Mouse (Mus musculus): ENCODE results near the gene Taf1. TPM values are rescaled to one million over a fixed set of nuclear protein-coding genes. Genes with fewer than 3 reads are reported as not detected.
"Not testable (repeated sequence)": the region's sequence is repeated elsewhere in the genome, so short reads cannot be mapped to it uniquely, and the experiment has no call there.

Gene Taf1
- polyA plus RNA-seq (2016; fragmentation: Nextera tagmentation; extraction: Ambion mirVana): 28.2 and 29.6 TPM in 2 replicates

DNA sequence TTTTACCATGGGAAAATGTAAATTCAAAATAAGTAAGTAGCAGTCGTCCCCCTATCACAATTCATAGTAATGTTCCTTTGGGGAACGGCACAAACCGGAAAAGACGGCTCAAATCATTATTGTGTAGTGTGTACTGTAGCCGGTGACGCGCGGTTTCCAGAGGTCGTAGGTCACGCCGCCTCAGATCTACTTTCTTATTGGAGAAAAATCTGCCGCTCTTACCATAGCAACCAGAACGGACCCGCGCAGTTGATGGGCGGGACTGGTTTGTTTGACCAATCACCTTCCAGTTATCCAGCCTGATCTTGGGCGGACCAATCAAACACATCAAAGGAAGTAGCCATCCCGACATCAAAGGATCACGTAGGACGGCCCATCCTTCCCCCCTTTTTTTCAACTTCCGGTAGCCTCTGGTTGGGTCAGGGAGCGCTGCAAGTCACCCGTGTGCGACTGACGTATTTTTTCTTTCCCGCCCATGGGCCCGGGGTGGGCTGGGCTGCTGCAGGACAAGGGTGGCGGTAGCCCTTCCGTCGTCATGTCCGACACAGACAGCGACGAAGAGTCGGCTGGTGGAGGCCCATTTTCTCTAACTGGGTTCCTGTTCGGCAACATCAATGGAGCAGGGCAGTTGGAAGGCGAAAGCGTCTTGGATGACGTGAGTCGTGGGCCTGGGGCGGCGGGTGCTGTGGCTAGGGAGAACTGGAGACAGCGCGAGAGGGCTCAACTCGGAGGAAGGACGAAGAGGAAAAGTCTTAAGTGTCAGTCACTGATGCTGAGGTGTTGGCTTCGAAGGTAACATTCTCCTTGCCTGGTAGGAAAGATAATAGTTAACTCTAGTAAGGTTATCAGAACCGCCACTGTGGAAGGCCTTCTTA is at the start of gene Taf1:
Gene Taf1, plus strand, starts transcription at position 388 of the 875 bp plus-strand sequence.
- H3K36me3 ChIP-seq (replicated peaks): peaks cover 11% of the 10 kb centered on the region; the same call in 1 of the 2 replicates
- WGBS: 27% methylated on average over 47 of the region's 47 CpGs
- H3K4me3 ChIP-seq (replicated peaks): peak within 1 kb of the TSS; percentile 54
- H3K4me2 ChIP-seq: peak within 1 kb of the TSS; percentile 60
- H3K27me3 ChIP-seq: no peaks in the 10 kb centered on the region
- peak within 1 kb of the TSS; percentile 61 for H3K9ac ChIP-seq
- peak within 1 kb of the TSS; percentile 59; the same call in 1 of the 2 replicates for H3K27ac ChIP-seq
- no peaks in the 10 kb centered on the region for H3K9me3 ChIP-seq
- peaks cover 7% of the 10 kb centered on the region for H3K4me1 ChIP-seq
- ATAC-seq (ENCODE audit: low FRiP score): peak; percentile 99

- not testable (repeated sequence) for ATAC-seq (ENCODE audit: low FRiP score); H3K9me3 ChIP-seq; H3K4me3 ChIP-seq (replicated peaks); H3K4me2 ChIP-seq; H3K27me3 ChIP-seq; H3K4me1 ChIP-seq; H3K36me3 ChIP-seq (replicated peaks); H3K27ac ChIP-seq; H3K9ac ChIP-seq
- 28% methylated on average over 10 of the region's 12 CpGs for WGBS
These were observed 45.9 kb upstream of the Taf1 start for GRCm38 (mm10) chrX:101486487-101487152.

DNA sequence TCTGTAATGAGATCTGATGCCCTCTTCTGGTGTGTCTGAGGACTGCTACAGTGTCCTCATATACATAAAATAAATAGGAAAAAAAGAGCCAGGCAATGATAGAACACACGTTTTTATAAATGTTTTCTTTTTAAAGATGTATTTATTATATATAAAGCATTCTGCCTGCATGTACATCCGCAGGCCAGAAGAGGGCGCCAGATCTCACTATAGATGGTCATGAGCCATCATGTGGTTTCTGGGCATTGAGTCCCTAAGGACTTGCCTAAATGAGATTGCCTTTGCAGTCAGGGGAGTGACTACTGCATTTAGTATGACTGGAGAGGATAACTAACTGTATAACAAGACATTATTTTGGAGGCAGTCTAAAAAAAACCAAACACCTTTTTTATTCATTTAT is 27.9 kb upstream of the Taf1 start:
- Histone ChIP-seq H3K27me3 (no peaks in the 10 kb centered on the region), H3K9ac (no peak overlapping the region), H3K4me2 (no peak overlapping the region), H3K4me1 (no peaks in the 10 kb centered on the region), H3K27ac (no peak overlapping the region), H3K4me3 (replicated peaks) (no peak overlapping the region), H3K36me3 (replicated peaks) (no peaks in the 10 kb centered on the region), H3K9me3 (no peaks in the 10 kb centered on the region)
- ATAC-seq (ENCODE audit: low FRiP score): no peak
- WGBS: 15% methylated on average over 3 of the region's 3 CpGs

DNA sequence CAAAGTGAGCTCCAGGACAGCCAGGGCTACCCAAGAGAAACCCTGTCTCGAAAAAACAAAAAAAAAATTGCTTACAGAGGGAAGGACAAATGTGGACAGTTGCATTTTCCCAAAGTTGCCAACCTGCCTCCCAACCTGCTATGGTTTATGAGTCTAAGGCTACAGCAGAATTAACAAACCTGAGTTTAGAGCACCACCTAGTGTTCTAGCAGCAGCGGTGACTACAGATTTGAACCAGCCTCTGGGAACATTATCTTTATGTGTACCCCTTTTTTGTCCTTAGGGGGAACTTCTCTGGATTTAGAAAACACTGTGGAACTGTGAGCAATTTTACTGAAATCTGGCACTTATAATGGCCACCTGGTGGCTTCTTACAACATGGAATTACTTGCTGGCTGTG is 16.8 kb upstream of the Taf1 start:
- no peak overlapping the region for H3K4me3 ChIP-seq (replicated peaks)
- no peaks in the 10 kb centered on the region for H3K4me1 ChIP-seq
- no peak overlapping the region for H3K4me2 ChIP-seq
- H3K36me3 ChIP-seq (replicated peaks): no peaks in the 10 kb centered on the region
- 10% methylated on average over 2 of the region's 2 CpGs for WGBS
- H3K9ac ChIP-seq: no peak overlapping the region
- no peaks in the 10 kb centered on the region for H3K9me3 ChIP-seq
- ATAC-seq (ENCODE audit: low FRiP score): no peak
- H3K27ac ChIP-seq: no peak overlapping the region
- no peaks in the 10 kb centered on the region for H3K27me3 ChIP-seq

- Histone ChIP-seq H3K36me3 (replicated peaks) (no peaks in the 10 kb centered on the region), H3K9me3 (no peaks in the 10 kb centered on the region), H3K27ac (no peak overlapping the region), H3K4me1 (no peaks in the 10 kb centered on the region), H3K4me2 (no peak overlapping the region), H3K9ac (no peak overlapping the region), H3K27me3 (no peaks in the 10 kb centered on the region), H3K4me3 (replicated peaks) (no peak overlapping the region)
- ATAC-seq (ENCODE audit: low FRiP score): no peak
- 87% methylated on average over 4 of the region's 4 CpGs for WGBS
These were observed 14.5 kb upstream of the Taf1 start for GRCm38 (mm10) chrX:101518006-101518405.

DNA sequence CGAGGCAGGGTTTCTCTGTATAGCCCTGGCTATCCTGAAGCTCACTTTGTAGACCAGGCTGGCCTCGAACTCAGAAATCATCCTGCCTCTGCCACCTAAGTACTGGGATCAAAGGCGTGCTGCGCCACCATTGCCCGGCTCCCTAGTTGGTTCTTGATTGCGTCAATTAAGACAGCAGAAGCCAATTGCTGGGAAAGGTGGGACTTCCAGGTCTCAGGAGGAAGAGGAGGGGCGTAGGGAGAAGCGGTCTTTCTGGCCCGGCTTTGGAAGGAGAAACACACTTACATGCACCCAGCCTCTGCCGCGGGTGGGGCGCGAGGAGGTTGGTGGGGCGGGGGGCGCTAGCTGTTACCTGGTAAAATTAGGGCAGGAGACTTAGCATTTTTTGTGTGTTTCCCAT is 10.5 kb upstream of the Taf1 start:
- Histone ChIP-seq H3K9me3 (no peaks in the 10 kb centered on the region), H3K9ac (no peak overlapping the region), H3K4me1 (no peaks in the 10 kb centered on the region), H3K4me3 (replicated peaks) (no peak overlapping the region), H3K36me3 (replicated peaks) (no peaks in the 10 kb centered on the region), H3K4me2 (no peak overlapping the region), H3K27me3 (no peaks in the 10 kb centered on the region), H3K27ac (no peak overlapping the region)
- no peak for ATAC-seq (ENCODE audit: low FRiP score)
- 91% methylated on average over 15 of the region's 15 CpGs for WGBS

GRCm38 (mm10) chrX:101527356-101527755 is 5.2 kb upstream of the Taf1 start:
- Histone ChIP-seq H3K4me1 (no peaks in the 10 kb centered on the region), H3K36me3 (replicated peaks) (no peaks in the 10 kb centered on the region), H3K9me3 (no peaks in the 10 kb centered on the region), H3K4me3 (replicated peaks) (no peak overlapping the region), H3K27me3 (no peaks in the 10 kb centered on the region), H3K27ac (no peak overlapping the region), H3K9ac (no peak overlapping the region), H3K4me2 (no peak overlapping the region)
- WGBS: 54% methylated on average over 9 of the region's 9 CpGs
- ATAC-seq (ENCODE audit: low FRiP score): no peak

DNA sequence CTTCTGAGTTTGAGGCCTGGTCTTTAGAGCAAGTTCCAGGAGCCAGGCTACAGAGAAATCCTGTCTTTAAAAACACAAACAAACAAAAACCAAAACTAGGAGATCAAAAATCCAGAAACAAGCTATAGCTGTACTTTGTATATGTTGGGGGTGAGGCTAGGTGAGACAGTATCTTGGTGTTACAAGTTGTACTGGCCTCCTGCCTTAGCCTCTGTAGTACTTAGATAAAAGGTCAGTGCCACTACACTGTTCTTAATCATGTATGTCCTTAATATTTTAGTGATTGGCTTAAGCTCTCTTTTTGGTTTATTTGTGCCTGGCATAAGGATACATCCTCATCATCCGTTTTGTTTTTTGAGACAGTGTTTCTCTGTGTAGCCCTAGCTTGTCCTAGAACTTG is 52.9 kb downstream of the Taf1 start:
- H3K9ac ChIP-seq: no peak overlapping the region
- no peaks in the 10 kb centered on the region for H3K27me3 ChIP-seq
- no peak overlapping the region for H3K27ac ChIP-seq
- H3K4me1 ChIP-seq: no peaks in the 10 kb centered on the region
- WGBS: 91% methylated on average over 1 of the region's 1 CpGs
- ATAC-seq (ENCODE audit: low FRiP score): no peak
- H3K4me2 ChIP-seq: no peak overlapping the region
- no peaks in the 10 kb centered on the region for H3K9me3 ChIP-seq
- no peak overlapping the region for H3K4me3 ChIP-seq (replicated peaks)
- peaks cover 5% of the 10 kb centered on the region; the same call in 1 of the 2 replicates for H3K36me3 ChIP-seq (replicated peaks)

DNA sequence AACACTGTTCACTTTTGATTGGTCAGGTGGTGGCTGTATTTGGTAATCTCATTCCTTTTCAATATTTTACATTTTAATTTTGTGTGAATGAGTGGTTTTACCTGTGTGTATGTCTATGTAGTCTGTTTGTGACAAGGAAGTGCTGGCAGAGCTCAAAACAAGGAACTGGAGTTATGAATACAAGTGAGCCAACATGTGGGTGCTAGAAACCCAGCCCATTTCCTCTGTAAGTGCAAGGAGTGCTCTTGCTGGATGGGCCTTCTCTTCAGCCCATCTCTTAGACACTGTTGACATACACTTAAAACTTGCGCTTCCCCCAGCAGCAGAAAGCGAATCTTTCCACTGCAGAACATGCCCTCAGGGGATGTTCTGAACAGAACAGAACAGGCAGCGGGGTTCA is 83.6 kb downstream of the Taf1 start:
- no peak overlapping the region for H3K27ac ChIP-seq
- no peak overlapping the region for H3K4me2 ChIP-seq
- no peaks in the 10 kb centered on the region for H3K9me3 ChIP-seq
- no peaks in the 10 kb centered on the region for H3K4me1 ChIP-seq
- H3K36me3 ChIP-seq (replicated peaks): no peaks in the 10 kb centered on the region
- 89% methylated on average over 3 of the region's 3 CpGs for WGBS
- no peak overlapping the region for H3K4me3 ChIP-seq (replicated peaks)
- no peak for ATAC-seq (ENCODE audit: low FRiP score)
- no peak overlapping the region for H3K9ac ChIP-seq
- no peaks in the 10 kb centered on the region for H3K27me3 ChIP-seq

DNA sequence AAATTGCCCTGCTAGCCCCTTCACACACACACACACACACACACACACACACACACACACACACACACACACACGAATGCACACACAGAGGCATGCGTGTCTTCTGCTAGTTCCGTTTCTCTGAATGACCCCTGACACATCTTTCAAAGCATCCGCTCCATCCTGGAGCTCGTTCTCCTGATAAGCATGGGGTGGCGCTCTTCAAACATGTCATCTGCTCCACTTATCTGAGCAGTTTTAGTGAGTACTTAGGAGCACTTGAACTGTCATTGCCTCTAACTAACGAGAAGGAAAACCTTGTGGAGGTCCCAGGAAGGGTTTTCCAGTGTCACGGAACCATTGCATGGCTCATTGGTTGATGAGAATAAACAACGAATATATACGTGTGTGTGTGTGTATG is 85.4 kb downstream of the Taf1 start:
- no peaks in the 10 kb centered on the region for H3K9me3 ChIP-seq
- ATAC-seq (ENCODE audit: low FRiP score): no peak
- H3K36me3 ChIP-seq (replicated peaks): no peaks in the 10 kb centered on the region
- no peak overlapping the region for H3K4me2 ChIP-seq
- no peaks in the 10 kb centered on the region for H3K27me3 ChIP-seq
- H3K27ac ChIP-seq: no peak overlapping the region
- WGBS: 74% methylated on average over 10 of the region's 10 CpGs
- no peak overlapping the region for H3K9ac ChIP-seq
- no peak overlapping the region for H3K4me3 ChIP-seq (replicated peaks)
- no peaks in the 10 kb centered on the region for H3K4me1 ChIP-seq

DNA sequence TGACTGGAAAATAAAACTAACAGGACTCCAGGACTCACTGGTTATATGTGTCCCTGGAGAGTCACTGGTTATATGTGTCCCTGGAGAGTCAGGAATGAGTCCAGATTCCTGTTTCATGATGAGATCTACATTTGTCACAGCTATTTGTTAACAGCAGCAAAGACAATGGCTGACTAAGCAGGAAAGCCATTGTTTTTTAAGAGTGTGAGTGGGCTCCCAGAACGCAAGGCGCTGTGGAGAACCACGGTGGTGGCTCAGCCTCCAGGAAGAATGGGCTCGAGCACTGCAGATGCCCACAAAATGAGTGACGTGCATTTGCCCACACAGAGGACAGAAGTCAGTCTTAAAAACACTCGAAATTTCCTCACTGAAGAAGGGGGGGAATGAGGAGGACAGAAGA is 87.8 kb downstream of the Taf1 start:
- no peaks in the 10 kb centered on the region for H3K9me3 ChIP-seq
- no peaks in the 10 kb centered on the region for H3K27me3 ChIP-seq
- no peak overlapping the region for H3K4me2 ChIP-seq
- ATAC-seq (ENCODE audit: low FRiP score): no peak
- H3K4me3 ChIP-seq (replicated peaks): no peak overlapping the region
- H3K4me1 ChIP-seq: no peaks in the 10 kb centered on the region
- no peaks in the 10 kb centered on the region for H3K36me3 ChIP-seq (replicated peaks)
- H3K27ac ChIP-seq: no peak overlapping the region
- no peak overlapping the region for H3K9ac ChIP-seq
- 73% methylated on average over 6 of the region's 6 CpGs for WGBS

DNA sequence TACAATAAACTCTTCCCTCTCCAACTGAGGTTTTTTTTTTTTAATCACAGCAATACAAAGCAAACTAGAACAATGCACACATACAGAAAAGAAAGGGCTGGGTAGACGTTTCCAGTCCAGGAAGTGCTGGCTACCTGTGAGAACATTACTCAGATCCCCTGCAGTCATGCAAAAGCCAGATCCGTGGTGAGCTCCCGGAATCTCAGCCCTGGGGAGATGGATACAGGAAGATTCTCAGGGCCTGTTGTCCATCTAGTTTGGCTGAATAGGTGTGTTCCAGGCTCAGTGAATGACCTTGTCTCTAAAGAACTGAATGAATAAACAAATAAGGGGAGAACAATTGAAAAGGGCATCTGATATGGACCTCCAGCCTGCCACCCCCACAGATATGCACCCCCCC is 90.0 kb downstream of the Taf1 start:
- WGBS: 52% methylated on average over 3 of the region's 3 CpGs
- Histone ChIP-seq H3K4me1 (no peaks in the 10 kb centered on the region), H3K9me3 (no peaks in the 10 kb centered on the region), H3K27ac (no peak overlapping the region), H3K27me3 (no peaks in the 10 kb centered on the region), H3K9ac (no peak overlapping the region), H3K4me2 (no peak overlapping the region), H3K36me3 (replicated peaks) (no peaks in the 10 kb centered on the region), H3K4me3 (replicated peaks) (no peak overlapping the region)
- ATAC-seq (ENCODE audit: low FRiP score): no peak

All from forebrain, embryonic 12.5 days (tissue).